Mouse (Mus musculus): ENCODE data around the gene Exoc2. TPM values are rescaled to one million over a fixed set of nuclear protein-coding genes. Genes with fewer than 3 reads are reported as not detected.

Gene Exoc2
- polyA plus RNA-seq, 1 experiment from 2014 or later, result 33.2 TPM

GRCm38 (mm10) chr13:30858421-30858820 is 115.5 kb downstream of the Exoc2 start:
- WGBS, result 87% methylated on average over 3 of the region's 3 CpGs
- Histone ChIP-seq H3K36me3 (ENCODE audit: control insufficient read depth, insufficient read depth, low read length) (peaks cover 9% of the 10 kb centered on the region; the same call in 1 of the 2 replicates), H3K27me3 (ENCODE audit: control insufficient read depth, insufficient read depth, low read length) (no peaks in the 10 kb centered on the region), H3K4me2 (replicated peaks; ENCODE audit: low read depth, low read length) (no peak overlapping the region), H3K9me3 (ENCODE audit: control insufficient read depth, low read length) (no peaks in the 10 kb centered on the region), H3K9ac (ENCODE audit: low read depth, low read length) (no peak overlapping the region), H3K4me3 (ENCODE audit: low read length) (no peak overlapping the region), H3K4me1 (ENCODE audit: control insufficient read depth, insufficient read depth, low read length) (no peaks in the 10 kb centered on the region), H3K27ac (ENCODE audit: low read depth, low read length) (no peak overlapping the region)
- ATAC-seq (ENCODE audit: low FRiP score, low TSS enrichment), result no peak

GRCm38 (mm10) chr13:30850736-30851135 is 123.2 kb downstream of the Exoc2 start:
- H3K4me1 ChIP-seq (ENCODE audit: control insufficient read depth, insufficient read depth, low read length), result no peaks in the 10 kb centered on the region
- ATAC-seq (ENCODE audit: low FRiP score, low TSS enrichment), result no peak
- 46% methylated on average over 2 of the region's 2 CpGs for WGBS
- H3K4me2 ChIP-seq (replicated peaks; ENCODE audit: low read depth, low read length), result no peak overlapping the region
- no peak overlapping the region for H3K9ac ChIP-seq (ENCODE audit: low read depth, low read length)
- no peak overlapping the region for H3K4me3 ChIP-seq (ENCODE audit: low read length)
- H3K27ac ChIP-seq (ENCODE audit: low read depth, low read length), result no peak overlapping the region
- no peaks in the 10 kb centered on the region for H3K27me3 ChIP-seq (ENCODE audit: control insufficient read depth, insufficient read depth, low read length)
- H3K36me3 ChIP-seq (ENCODE audit: control insufficient read depth, insufficient read depth, low read length), result peaks cover 4% of the 10 kb centered on the region; the same call in 1 of the 2 replicates
- H3K9me3 ChIP-seq (ENCODE audit: control insufficient read depth, low read length), result no peaks in the 10 kb centered on the region

GRCm38 (mm10) chr13:30848001-30848400 is 125.9 kb downstream of the Exoc2 start:
- Histone ChIP-seq H3K4me1 (ENCODE audit: control insufficient read depth, insufficient read depth, low read length) (no peaks in the 10 kb centered on the region), H3K4me2 (replicated peaks; ENCODE audit: low read depth, low read length) (no peak overlapping the region), H3K9ac (ENCODE audit: low read depth, low read length) (no peak overlapping the region), H3K4me3 (ENCODE audit: low read length) (no peak overlapping the region), H3K36me3 (ENCODE audit: control insufficient read depth, insufficient read depth, low read length) (0 out of 2 replicates have a peak, but pooled peaks cover 4% of the 10 kb centered on the region), H3K27me3 (ENCODE audit: control insufficient read depth, insufficient read depth, low read length) (no peaks in the 10 kb centered on the region), H3K9me3 (ENCODE audit: control insufficient read depth, low read length) (no peaks in the 10 kb centered on the region), H3K27ac (ENCODE audit: low read depth, low read length) (no peak overlapping the region)
- no peak for ATAC-seq (ENCODE audit: low FRiP score, low TSS enrichment)
- 65% methylated on average over 1 of the region's 1 CpGs for WGBS

- 92% methylated on average over 4 of the region's 4 CpGs for WGBS
- H3K27ac ChIP-seq (ENCODE audit: low read depth, low read length), result no peak overlapping the region
- 0 out of 2 replicates have a peak, but pooled peaks cover 4% of the 10 kb centered on the region for H3K36me3 ChIP-seq (ENCODE audit: control insufficient read depth, insufficient read depth, low read length)
- H3K4me3 ChIP-seq (ENCODE audit: low read length), result no peak overlapping the region
- H3K4me2 ChIP-seq (replicated peaks; ENCODE audit: low read depth, low read length), result no peak overlapping the region
- H3K9ac ChIP-seq (ENCODE audit: low read depth, low read length), result no peak overlapping the region
- no peaks in the 10 kb centered on the region for H3K27me3 ChIP-seq (ENCODE audit: control insufficient read depth, insufficient read depth, low read length)
- no peaks in the 10 kb centered on the region for H3K9me3 ChIP-seq (ENCODE audit: control insufficient read depth, low read length)
- no peaks in the 10 kb centered on the region for H3K4me1 ChIP-seq (ENCODE audit: control insufficient read depth, insufficient read depth, low read length)
- ATAC-seq (ENCODE audit: low FRiP score, low TSS enrichment), result no peak
Observed at GRCm38 (mm10) chr13:30846506-30846905, 127.4 kb downstream of the Exoc2 start.

GRCm38 (mm10) chr13:30843049-30843448 is 130.8 kb downstream of the Exoc2 start:
- Histone ChIP-seq H3K27me3 (ENCODE audit: control insufficient read depth, insufficient read depth, low read length) (no peaks in the 10 kb centered on the region), H3K36me3 (ENCODE audit: control insufficient read depth, insufficient read depth, low read length) (peaks cover 4% of the 10 kb centered on the region; the same call in 1 of the 2 replicates), H3K4me3 (ENCODE audit: low read length) (no peak overlapping the region), H3K27ac (ENCODE audit: low read depth, low read length) (no peak overlapping the region), H3K4me1 (ENCODE audit: control insufficient read depth, insufficient read depth, low read length) (no peaks in the 10 kb centered on the region), H3K9ac (ENCODE audit: low read depth, low read length) (no peak overlapping the region), H3K9me3 (ENCODE audit: control insufficient read depth, low read length) (no peaks in the 10 kb centered on the region), H3K4me2 (replicated peaks; ENCODE audit: low read depth, low read length) (no peak overlapping the region)
- no peak for ATAC-seq (ENCODE audit: low FRiP score, low TSS enrichment)
- 93% methylated on average over 4 of the region's 4 CpGs for WGBS

GRCm38 (mm10) chr13:30841843-30842242 is 132.1 kb downstream of the Exoc2 start:
- no peak overlapping the region for H3K27ac ChIP-seq (ENCODE audit: low read depth, low read length)
- 76% methylated on average over 2 of the region's 2 CpGs for WGBS
- no peak overlapping the region for H3K9ac ChIP-seq (ENCODE audit: low read depth, low read length)
- no peaks in the 10 kb centered on the region for H3K9me3 ChIP-seq (ENCODE audit: control insufficient read depth, low read length)
- H3K4me1 ChIP-seq (ENCODE audit: control insufficient read depth, insufficient read depth, low read length), result no peaks in the 10 kb centered on the region
- ATAC-seq (ENCODE audit: low FRiP score, low TSS enrichment), result no peak
- no peak overlapping the region for H3K4me2 ChIP-seq (replicated peaks; ENCODE audit: low read depth, low read length)
- H3K36me3 ChIP-seq (ENCODE audit: control insufficient read depth, insufficient read depth, low read length), result peaks cover 4% of the 10 kb centered on the region; the same call in 1 of the 2 replicates
- H3K4me3 ChIP-seq (ENCODE audit: low read length), result no peak overlapping the region
- no peaks in the 10 kb centered on the region for H3K27me3 ChIP-seq (ENCODE audit: control insufficient read depth, insufficient read depth, low read length)

- Histone ChIP-seq H3K4me2 (replicated peaks; ENCODE audit: low read depth, low read length) (no peak overlapping the region), H3K27ac (ENCODE audit: low read depth, low read length) (no peak overlapping the region), H3K9me3 (ENCODE audit: control insufficient read depth, low read length) (no peaks in the 10 kb centered on the region), H3K4me3 (ENCODE audit: low read length) (no peak overlapping the region), H3K27me3 (ENCODE audit: control insufficient read depth, insufficient read depth, low read length) (no peaks in the 10 kb centered on the region), H3K4me1 (ENCODE audit: control insufficient read depth, insufficient read depth, low read length) (no peaks in the 10 kb centered on the region), H3K9ac (ENCODE audit: low read depth, low read length) (no peak overlapping the region), H3K36me3 (ENCODE audit: control insufficient read depth, insufficient read depth, low read length) (peaks cover 4% of the 10 kb centered on the region; the same call in 1 of the 2 replicates)
- WGBS, result 70% methylated on average over 4 of the region's 4 CpGs
- ATAC-seq (ENCODE audit: low FRiP score, low TSS enrichment), result no peak
Observed at GRCm38 (mm10) chr13:30841306-30841705, 132.6 kb downstream of the Exoc2 start.

- Histone ChIP-seq H3K27ac (ENCODE audit: low read depth, low read length) (no peak overlapping the region), H3K4me1 (ENCODE audit: control insufficient read depth, insufficient read depth, low read length) (no peaks in the 10 kb centered on the region), H3K4me3 (ENCODE audit: low read length) (no peak overlapping the region), H3K4me2 (replicated peaks; ENCODE audit: low read depth, low read length) (no peak overlapping the region), H3K27me3 (ENCODE audit: control insufficient read depth, insufficient read depth, low read length) (no peaks in the 10 kb centered on the region), H3K9me3 (ENCODE audit: control insufficient read depth, low read length) (no peaks in the 10 kb centered on the region), H3K36me3 (ENCODE audit: control insufficient read depth, insufficient read depth, low read length) (peaks cover 4% of the 10 kb centered on the region; the same call in 1 of the 2 replicates), H3K9ac (ENCODE audit: low read depth, low read length) (no peak overlapping the region)
- 86% methylated on average over 3 of the region's 3 CpGs for WGBS
- ATAC-seq (ENCODE audit: low FRiP score, low TSS enrichment), result no peak
Observed at GRCm38 (mm10) chr13:30840700-30841099, 133.2 kb downstream of the Exoc2 start.

GRCm38 (mm10) chr13:30836342-30836741 is 137.6 kb downstream of the Exoc2 start:
- no peak for ATAC-seq (ENCODE audit: low FRiP score, low TSS enrichment)
- H3K27ac ChIP-seq (ENCODE audit: low read depth, low read length), result no peak overlapping the region
- WGBS, result 74% methylated on average over 1 of the region's 1 CpGs
- H3K27me3 ChIP-seq (ENCODE audit: control insufficient read depth, insufficient read depth, low read length), result no peaks in the 10 kb centered on the region
- no peaks in the 10 kb centered on the region; the same call in 1 of the 2 replicates for H3K36me3 ChIP-seq (ENCODE audit: control insufficient read depth, insufficient read depth, low read length)
- no peaks in the 10 kb centered on the region for H3K4me1 ChIP-seq (ENCODE audit: control insufficient read depth, insufficient read depth, low read length)
- H3K4me2 ChIP-seq (replicated peaks; ENCODE audit: low read depth, low read length), result no peak overlapping the region
- no peaks in the 10 kb centered on the region for H3K9me3 ChIP-seq (ENCODE audit: control insufficient read depth, low read length)
- no peak overlapping the region for H3K4me3 ChIP-seq (ENCODE audit: low read length)
- H3K9ac ChIP-seq (ENCODE audit: low read depth, low read length), result no peak overlapping the region

Data from kidney, embryonic 14.5 days (tissue).